In the genomic region with DNA sequence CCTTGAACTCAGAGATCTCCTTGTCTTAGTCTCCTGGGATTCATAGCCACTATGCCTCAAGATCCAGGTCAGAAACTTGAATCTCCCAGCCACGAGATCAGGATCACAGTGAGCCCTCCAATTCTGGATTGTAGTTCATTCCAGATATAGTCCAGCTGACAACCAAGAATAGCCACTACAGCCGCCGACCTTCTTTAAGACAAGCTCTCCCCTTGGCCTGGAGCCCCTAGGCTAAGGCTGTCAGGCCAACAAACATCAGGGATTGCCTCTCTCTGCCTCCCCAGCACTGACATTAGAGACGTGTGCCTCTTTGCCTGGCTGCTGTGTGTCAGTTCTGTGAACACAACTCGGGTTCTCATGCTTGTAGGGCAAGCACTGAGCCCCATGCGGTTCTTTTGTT, we compare ENCODE assay signal across 9 mouse cellular contexts. TPM values are rescaled to one million over a fixed set of nuclear protein-coding genes. Genes with fewer than 3 reads are reported as not detected.
DNase-seq lines count a peak whose midpoint lies in the region; ATAC-seq and TF ChIP-seq lines count a peak whose summit lies in the region.
"Had no signal": no experiment of that assay in that cellular context is flagged by ENCODE, and none has a peak within 500 bp of the region (broad histone marks: within the 10 kb centered on the region; RNA-seq: fewer than 3 reads in every experiment).

No protein-coding gene starts in this region.

- H3K4me1 ChIP-seq in cerebellum, adult 2 months (ENCODE audit: control insufficient read depth, insufficient read depth, low read length) = peaks cover 6% of the 10 kb centered on the region; the same call in 1 of the 2 replicates
- H3K4me1 ChIP-seq in intestine, postnatal 0 days (replicated peaks; ENCODE audit: control insufficient read depth, insufficient read depth, low read length) = no peaks in the 10 kb centered on the region
- H3K4me1 ChIP-seq in stomach, embryonic 15.5 days = peaks cover 14% of the 10 kb centered on the region

- peak overlapping the region; percentile 75; the same call in 1 of the 2 replicates for H3K9ac ChIP-seq in intestine, postnatal 0 days (ENCODE audit: low read depth, low read length)
- no peak overlapping the region for H3K9ac ChIP-seq in stomach, embryonic 15.5 days

- no peak for ATAC-seq in intestine, postnatal 0 days
- no peak for ATAC-seq in stomach, embryonic 15.5 days (ENCODE audit: insufficient read depth, low FRiP score, low read depth)

- H3K4me3 ChIP-seq in cerebellum, adult 2 months (replicated peaks; ENCODE audit: insufficient read depth, low read depth, low read length) = no peak overlapping the region
- peak overlapping the region; percentile 53; the same call in 1 of the 2 replicates for H3K4me3 ChIP-seq in intestine, postnatal 0 days (ENCODE audit: low read depth, low read length)
- H3K4me3 ChIP-seq in stomach, embryonic 15.5 days (replicated peaks) = peak overlapping the region; percentile 83

- no peaks in the 10 kb centered on the region for H3K9me3 ChIP-seq in intestine, postnatal 0 days (ENCODE audit: control insufficient read depth)
- H3K9me3 ChIP-seq in stomach, embryonic 15.5 days = no peaks in the 10 kb centered on the region

- H3K27ac ChIP-seq in cerebellum, adult 2 months (ENCODE audit: insufficient read depth, low read length) = no peak overlapping the region
- peak overlapping the region; percentile 86; the same call in 1 of the 2 replicates for H3K27ac ChIP-seq in intestine, postnatal 0 days (ENCODE audit: low read depth, low read length)
- H3K27ac ChIP-seq in stomach, embryonic 15.5 days = no peak overlapping the region

- TF ChIP-seq CTCF in cerebellum, adult 2 months (IDR thresholded peaks at IDR 0.05; ENCODE audit: borderline replicate concordance, insufficient read depth, low read depth, low read length) = no peak
- no peak for TF ChIP-seq CTCF in intestine, postnatal 0 days (IDR thresholded peaks at IDR 0.05; ENCODE audit: low read depth)

- 70% methylated on average over 6 of the region's 6 CpGs for whole genome bisulfite sequencing in cerebellum, adult 2 months
- 85% methylated on average over 6 of the region's 6 CpGs for WGBS in intestine, postnatal 0 days
- 86% methylated on average over 6 of the region's 6 CpGs for WGBS in stomach, embryonic 15.5 days

- no peak for TF ChIP-seq POLR2A in cerebellum, adult 2 months (IDR thresholded peaks at IDR 0.05; ENCODE audit: borderline replicate concordance, insufficient read depth, low read length)

- peak; percentile 11 to 16 for DNase-seq in cerebellum, adult 2 months
- no peak for DNase-seq in cerebellum, adult 18-20 months
- peak; percentile 1 for DNase-seq in retina, postnatal 1 day
- no peak for DNase-seq in retina, embryonic 14.5 days (ENCODE audit: low spot score)
- DNase-seq in adrenal gland, postnatal 14 days = no peak
- DNase-seq in thymus, postnatal 25 days = no peak

- peaks cover 12% of the 10 kb centered on the region for H3K36me3 ChIP-seq in intestine, postnatal 0 days (ENCODE audit: control insufficient read depth, insufficient read depth)
- H3K36me3 ChIP-seq in stomach, embryonic 15.5 days = no peaks in the 10 kb centered on the region

- no peaks in the 10 kb centered on the region for H3K27me3 ChIP-seq in cerebellum, adult 2 months (ENCODE audit: control insufficient read depth, insufficient read depth, low read length)
- no peaks in the 10 kb centered on the region for H3K27me3 ChIP-seq in intestine, postnatal 0 days (replicated peaks; ENCODE audit: control insufficient read depth, insufficient read depth, low read length)
- H3K27me3 ChIP-seq in stomach, embryonic 15.5 days (replicated peaks) = no peaks in the 10 kb centered on the region

- H3K4me2 ChIP-seq in intestine, postnatal 0 days (replicated peaks; ENCODE audit: low read depth) = peak overlapping the region; percentile 83
- H3K4me2 ChIP-seq in stomach, embryonic 15.5 days = peak overlapping the region; percentile 63

RNA-seq across cellular contexts. Expression of a gene that starts 1.1 kb away (rescaled TPM):
- 7.5 and 8.6 TPM in 2 replicates for polyA plus RNA-seq in cerebellum, adult 2 months (2012; rRNA removed)
- 25.6 and 27.4 TPM in 2 replicates for polyA plus RNA-seq in intestine, postnatal 0 days (2015; fragmentation: Nextera tagmentation; extraction: Ambion mirVana)
- 22.1 and 22.5 TPM in 2 replicates for polyA plus RNA-seq in stomach, embryonic 15.5 days (2015; fragmentation: Nextera tagmentation; extraction: Ambion mirVana)
- total RNA-seq in adrenal gland, postnatal 14 days (2021) = 10.2 and 10.5 TPM in 2 replicates

RNA-seq across cellular contexts. Expression of a gene that starts 1.2 kb away (rescaled TPM):
- polyA plus RNA-seq in cerebellum, adult 2 months (2012; rRNA removed) = 12.1 and 12.8 TPM in 2 replicates
- 9.7 and 10.6 TPM in 2 replicates for polyA plus RNA-seq in intestine, postnatal 0 days (2015; fragmentation: Nextera tagmentation; extraction: Ambion mirVana)
- polyA plus RNA-seq in stomach, embryonic 15.5 days (2015; fragmentation: Nextera tagmentation; extraction: Ambion mirVana) = 19.7 and 20.3 TPM in 2 replicates
- 14.3 and 15.0 TPM in 2 replicates for total RNA-seq in adrenal gland, postnatal 14 days (2021)

RNA-seq across cellular contexts. Expression of a gene that starts 39.2 kb away (rescaled TPM):
- 0.23 and 0.41 TPM in 2 replicates for polyA plus RNA-seq in cerebellum, adult 2 months (2012; rRNA removed)
- 2.7 and 4.2 TPM in 2 replicates for polyA plus RNA-seq in intestine, postnatal 0 days (2015; fragmentation: Nextera tagmentation; extraction: Ambion mirVana)
- 2.1 and 3.4 TPM in 2 replicates for polyA plus RNA-seq in stomach, embryonic 15.5 days (2015; fragmentation: Nextera tagmentation; extraction: Ambion mirVana)
- 1.8 and 54.1 TPM in 2 replicates for total RNA-seq in adrenal gland, postnatal 14 days (2021)
- total RNA-seq: common myeloid progenitor, adult 5-6 weeks had no signal

Comparison
In these comparisons a context has a peak if more than half of its experiments do, and no peak if none do; other contexts are left out.
1. DNase-seq: peak in cerebellum, adult 2 months (2 of 2) and retina, postnatal 1 day (single experiment); none in cerebellum, adult 18-20 months (0 of 2), retina, embryonic 14.5 days (single experiment), adrenal gland, postnatal 14 days (single experiment) and thymus, postnatal 25 days (single experiment).